Mouse (Mus musculus) kidney, adult 2 months (tissue): ENCODE data around the gene Kdm1a. TPM values are rescaled to one million over a fixed set of nuclear protein-coding genes. Genes with fewer than 3 reads are reported as not detected.
A peak's percentile ranks its signal among the peaks of the same experiment; 100 is the strongest.

Experiments used
- DNase-seq: peaks from one replicate; pipeline ENCODE4 v3.0.0; 2021
- H3K27ac ChIP-seq: fragments of 200-500 bp; 2 replicates; pipeline ENCODE4 v1.5.1; 2012; ENCODE audit warnings: low read depth, low read length, control low read depth, inconsistent platforms; ENCODE audit not compliant: insufficient read depth
- H3K27me3 ChIP-seq: fragments of 200-500 bp; replicated peaks from 2 replicates; pipeline ENCODE4 v1.6.1; 2012; ENCODE audit warnings: mild to moderate bottlenecking, moderate library complexity, low read length, inconsistent platforms; ENCODE audit not compliant: control insufficient read depth, insufficient read depth
- H3K36me3 ChIP-seq: fragments of 200-500 bp; 2 replicates; pipeline ENCODE4 v1.6.1; 2012; ENCODE audit warnings: mild to moderate bottlenecking, moderate library complexity, low read length, inconsistent platforms; ENCODE audit not compliant: control insufficient read depth, insufficient read depth
- H3K4me1 ChIP-seq: fragments of 200-500 bp; 2 replicates; pipeline ENCODE4 v1.6.1; 2011; ENCODE audit warnings: low read length; ENCODE audit not compliant: control insufficient read depth, insufficient read depth
- H3K4me3 ChIP-seq: fragments of 200-500 bp; 2 replicates; pipeline ENCODE4 v1.5.1; 2011; ENCODE audit warnings: mild to moderate bottlenecking, low read depth, low read length, control low read depth; ENCODE audit not compliant: insufficient read depth
- CTCF ChIP-seq: fragments of 200-500 bp; conservative IDR thresholded peaks from 2 replicates; pipeline ENCODE4 v1.5.1; 2011; ENCODE audit warnings: low read depth, mild to moderate bottlenecking, control low read depth, low read length, moderate library complexity, mixed read lengths; ENCODE audit not compliant: insufficient read depth, insufficient read length
- POLR2A ChIP-seq: fragments of 200-500 bp; IDR thresholded peaks from one replicate; pipeline ENCODE4 v1.6.1; 2011; ENCODE audit warnings: low read depth, low read length, control low read depth
- WGBS: fragments of 180-500 bp; shearing (Covaris S2); methylation state at CpG from one replicate; pipeline ENCODE4 v1.1.7; 2018; 5-methylcytosine and 5-hydroxymethylcytosine counted together
- polyA plus RNA-seq: library from polyadenylated mRNA; depleted of rRNA; stranded (reverse); fragments of >200 nt; gene quantifications from 2 replicates; pipeline ENCODE4 v1.2.3, GENCODE M21; 2012

Gene Kdm1a
- polyA plus RNA-seq, 1 experiment, result 21.0 TPM

DNA sequence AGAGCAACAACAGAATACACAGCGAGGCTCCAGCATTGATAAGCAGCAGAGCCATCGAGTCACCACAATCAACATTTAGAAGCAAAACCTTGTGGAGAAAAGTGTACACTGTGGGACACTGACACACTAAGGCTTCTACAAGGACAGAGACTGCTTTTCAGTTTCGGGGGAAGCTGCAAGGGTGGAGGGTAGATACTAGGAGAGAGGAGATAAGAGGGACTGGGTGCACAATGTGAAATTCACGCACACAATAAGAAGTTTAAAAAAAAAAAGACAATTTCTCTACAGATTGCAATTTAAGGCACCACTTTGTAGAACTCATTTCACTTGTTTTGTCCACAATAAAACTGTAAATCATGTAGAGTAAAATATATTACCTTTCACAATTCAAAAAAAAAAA, 14.5 kb downstream of the Kdm1a start:
- TF ChIP-seq CTCF, result no peak
- TF ChIP-seq POLR2A, result no peak
- WGBS, result 91% methylated on average over 4 of the region's 4 CpGs

DNA sequence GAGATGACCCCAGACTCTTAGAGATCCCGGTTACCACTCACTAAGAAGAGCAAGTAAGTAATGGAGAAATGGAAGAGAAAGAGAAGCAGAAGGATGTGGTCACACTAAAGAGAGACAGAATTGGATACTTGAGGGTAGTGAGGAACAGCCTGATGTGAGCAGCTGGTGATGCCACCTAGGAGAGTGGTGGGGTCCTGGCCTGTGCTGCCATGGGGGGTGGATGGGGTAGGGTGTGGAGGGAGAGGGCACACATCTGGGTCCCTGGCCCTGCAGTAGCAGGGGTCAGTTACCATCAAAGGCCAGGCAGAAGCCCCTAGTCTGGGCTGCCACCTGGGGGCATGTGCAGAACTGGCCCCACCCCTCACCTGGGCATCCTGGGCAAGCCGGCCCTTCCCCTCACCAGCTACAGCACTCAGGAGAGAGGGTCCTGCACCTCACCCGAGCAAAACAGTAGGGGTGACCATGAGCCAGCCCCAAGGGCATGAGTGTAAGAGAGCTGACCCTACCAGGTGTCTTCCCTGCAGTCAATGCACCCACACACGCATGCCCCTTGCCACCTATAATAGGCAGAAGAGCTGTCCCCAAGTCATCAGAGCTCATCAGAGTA, 15.2 kb downstream of the Kdm1a start:
- 84% methylated on average over 4 of the region's 4 CpGs for WGBS
- H3K36me3 ChIP-seq, result no peaks in the 10 kb centered on the region; the same call in 1 of the 2 replicates
- no peak overlapping the region for H3K4me3 ChIP-seq
- H3K27ac ChIP-seq, result no peak overlapping the region
- DNase-seq, result no peak
- H3K4me1 ChIP-seq, result no peaks in the 10 kb centered on the region
- no peak for TF ChIP-seq POLR2A
- TF ChIP-seq CTCF, result no peak
- no peaks in the 10 kb centered on the region for H3K27me3 ChIP-seq

More for the DNA sequence above, 14.5 kb downstream of the Kdm1a start:
- no peak overlapping the region for H3K4me3 ChIP-seq
- H3K36me3 ChIP-seq, result no peaks in the 10 kb centered on the region; the same call in 1 of the 2 replicates
- DNase-seq, result no peak
- no peak overlapping the region for H3K27ac ChIP-seq
- no peaks in the 10 kb centered on the region for H3K27me3 ChIP-seq
- H3K4me1 ChIP-seq, result no peaks in the 10 kb centered on the region

DNA sequence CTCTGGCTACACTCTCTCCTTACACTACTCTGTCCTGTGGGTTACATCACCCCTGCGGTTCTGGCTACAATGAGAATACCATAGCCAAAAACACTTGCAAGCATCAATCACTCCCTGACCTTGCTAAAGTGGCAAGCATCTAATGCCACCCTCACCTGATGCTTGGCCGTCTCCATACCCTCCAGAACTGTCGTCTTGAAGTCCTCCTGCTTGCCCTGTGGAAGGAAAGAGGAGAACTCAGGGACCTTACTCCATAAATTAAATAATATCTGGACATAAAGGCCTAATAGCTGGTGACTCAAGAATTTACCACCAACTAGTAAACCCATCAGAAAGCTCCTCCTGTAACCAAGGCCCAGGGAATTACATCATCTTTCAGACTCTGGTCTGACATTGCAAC, 20.6 kb downstream of the Kdm1a start:
- no peak for DNase-seq
- Histone ChIP-seq H3K27ac (no peak overlapping the region), H3K27me3 (no peaks in the 10 kb centered on the region), H3K36me3 (no peaks in the 10 kb centered on the region), H3K4me3 (no peak overlapping the region), H3K4me1 (no peaks in the 10 kb centered on the region)
- WGBS, result 79% methylated on average over 3 of the region's 3 CpGs
- no peak for TF ChIP-seq CTCF
- no peak for TF ChIP-seq POLR2A

DNA sequence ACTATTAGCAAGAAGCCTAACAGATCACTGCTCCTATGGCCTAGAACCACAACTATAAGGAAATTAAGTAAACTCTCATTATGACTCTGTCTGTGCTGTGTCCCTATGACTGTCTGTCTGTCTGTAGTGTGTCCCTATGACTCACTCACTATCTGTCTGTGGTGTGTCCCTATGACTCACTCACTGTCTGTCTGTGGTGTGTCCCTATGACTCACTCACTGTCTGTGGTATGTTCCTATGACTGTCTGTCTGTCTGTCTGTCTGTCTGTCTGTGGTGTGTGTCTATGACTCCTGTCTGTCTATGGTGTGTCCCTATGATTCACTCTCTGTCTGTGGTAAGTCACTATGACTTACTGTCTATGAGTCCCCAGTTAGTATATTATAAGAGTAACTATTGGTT, 32.5 kb downstream of the Kdm1a start:
- H3K4me3 ChIP-seq, result no peak overlapping the region
- H3K4me1 ChIP-seq, result no peaks in the 10 kb centered on the region
- no peak overlapping the region for H3K27ac ChIP-seq
- H3K36me3 ChIP-seq, result no peaks in the 10 kb centered on the region; the same call in none of the 2 replicates
- DNase-seq, result no peak
- TF ChIP-seq CTCF (no peak), POLR2A (no peak)
- no peaks in the 10 kb centered on the region for H3K27me3 ChIP-seq

DNA sequence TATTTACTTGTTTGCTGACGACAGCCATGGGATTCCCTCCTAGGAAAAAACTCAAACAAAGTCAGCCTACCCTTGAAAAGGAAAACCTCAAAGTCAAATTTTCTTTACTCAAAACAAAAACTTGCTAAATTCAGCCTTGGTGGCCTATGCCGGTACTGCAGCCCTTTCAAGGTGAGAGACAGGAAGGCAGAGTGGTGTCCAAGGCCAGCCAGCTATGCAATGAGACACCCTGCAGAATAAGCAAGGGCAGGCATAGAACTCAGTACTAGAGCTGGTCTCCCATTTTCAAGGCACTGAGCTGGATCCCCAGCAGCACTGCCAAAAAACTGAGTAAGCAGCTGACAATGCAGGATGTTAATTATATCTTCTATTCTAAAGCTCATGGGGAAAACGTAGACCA, 33.9 kb downstream of the Kdm1a start:
- Histone ChIP-seq H3K4me3 (no peak overlapping the region), H3K36me3 (no peaks in the 10 kb centered on the region; the same call in none of the 2 replicates), H3K27me3 (no peaks in the 10 kb centered on the region), H3K27ac (no peak overlapping the region), H3K4me1 (no peaks in the 10 kb centered on the region)
- peak; percentile 17 for DNase-seq
- WGBS, result 69% methylated on average over 3 of the region's 3 CpGs
- TF ChIP-seq POLR2A, result no peak
- TF ChIP-seq CTCF, result no peak

DNA sequence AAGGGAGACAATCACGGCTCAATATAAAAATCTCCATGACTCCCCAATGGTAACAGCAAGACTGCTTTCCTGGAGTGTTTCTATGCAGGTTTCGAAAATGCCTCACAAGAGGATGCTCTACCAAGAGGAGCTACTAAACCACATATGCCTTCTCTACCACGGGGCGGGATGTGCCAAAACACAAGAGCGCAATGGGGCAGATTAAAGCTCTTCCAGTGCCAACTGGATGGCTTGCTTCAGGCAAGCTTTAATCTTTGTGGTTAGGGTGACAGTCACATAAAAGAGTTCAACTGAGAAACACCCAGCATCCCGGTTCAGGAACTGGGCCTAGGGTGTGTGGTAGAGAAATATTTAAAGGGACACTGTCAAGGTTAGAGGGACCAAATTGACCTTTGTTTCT, 39.8 kb downstream of the Kdm1a start:
- H3K36me3 ChIP-seq, result peaks cover 10% of the 10 kb centered on the region
- WGBS, result 80% methylated on average over 6 of the region's 6 CpGs

DNA sequence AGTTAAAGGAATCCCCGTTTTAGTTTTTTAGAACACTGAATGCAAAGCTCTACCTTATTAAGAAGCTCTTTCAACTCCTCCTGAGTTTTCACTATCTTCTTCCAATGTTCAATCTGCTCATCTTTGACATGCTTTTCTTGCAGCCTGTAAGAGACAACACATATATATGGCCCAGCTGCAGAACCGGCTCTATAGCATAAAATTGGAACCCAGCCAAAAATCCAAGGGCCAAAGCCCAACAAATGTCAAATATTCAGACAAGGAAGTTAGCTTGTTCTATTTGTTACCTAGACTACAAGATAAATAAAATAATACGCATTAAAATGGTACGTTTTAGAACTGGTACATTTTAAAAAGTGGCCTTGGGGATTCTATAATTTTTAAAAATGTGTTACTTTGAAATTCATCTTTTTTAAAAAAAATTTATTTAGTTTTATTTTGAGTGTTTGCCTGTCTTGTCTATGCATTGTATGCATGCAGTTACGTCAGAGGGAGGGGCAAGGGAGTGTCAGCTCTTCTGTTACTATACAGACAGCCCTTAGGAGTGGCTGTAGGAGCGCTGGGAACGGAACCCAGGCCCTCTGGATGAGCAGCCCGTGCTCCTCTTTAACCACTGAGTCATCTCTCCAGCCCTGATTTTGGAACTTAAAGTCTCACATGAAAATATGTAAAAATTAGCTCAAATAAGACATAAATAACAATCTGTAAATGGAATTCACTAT, 42.1 kb downstream of the Kdm1a start:
- H3K4me1 ChIP-seq, result no peaks in the 10 kb centered on the region
- H3K27me3 ChIP-seq, result no peaks in the 10 kb centered on the region
- no peak overlapping the region for H3K27ac ChIP-seq
- no peak for DNase-seq
- H3K36me3 ChIP-seq, result peaks cover 20% of the 10 kb centered on the region
- H3K4me3 ChIP-seq, result no peak overlapping the region
- 82% methylated on average over 8 of the region's 8 CpGs for WGBS
- no peak for TF ChIP-seq CTCF
- TF ChIP-seq POLR2A, result no peak

More for the DNA sequence above, 39.8 kb downstream of the Kdm1a start:
- TF ChIP-seq CTCF, result no peak
- TF ChIP-seq POLR2A, result no peak
- Histone ChIP-seq H3K27ac (no peak overlapping the region), H3K4me3 (no peak overlapping the region), H3K27me3 (no peaks in the 10 kb centered on the region), H3K4me1 (no peaks in the 10 kb centered on the region)
- no peak for DNase-seq
